Mouse (Mus musculus) heart, postnatal 4 days (tissue): Measurements from ENCODE around the gene Scml2. TPM values are rescaled to one million over a fixed set of nuclear protein-coding genes. Genes with fewer than 3 reads are reported as not detected.
"Not testable (repeated sequence)": the region's sequence is repeated elsewhere in the genome, so short reads cannot be mapped to it uniquely, and the experiment has no call there.

Experiments used
- DNase-seq: peaks from one replicate; pipeline ENCODE4 v3.0.0; 2021
- total RNA-seq, 2 experiments: library from RNA; stranded (reverse); gene quantifications; 2 replicates each; pipeline ENCODE4 v1.2.3; 2021

Scml2 gene
- 1 to 10 TPM; 5.0 to 6.6 TPM for total RNA-seq

DNA sequence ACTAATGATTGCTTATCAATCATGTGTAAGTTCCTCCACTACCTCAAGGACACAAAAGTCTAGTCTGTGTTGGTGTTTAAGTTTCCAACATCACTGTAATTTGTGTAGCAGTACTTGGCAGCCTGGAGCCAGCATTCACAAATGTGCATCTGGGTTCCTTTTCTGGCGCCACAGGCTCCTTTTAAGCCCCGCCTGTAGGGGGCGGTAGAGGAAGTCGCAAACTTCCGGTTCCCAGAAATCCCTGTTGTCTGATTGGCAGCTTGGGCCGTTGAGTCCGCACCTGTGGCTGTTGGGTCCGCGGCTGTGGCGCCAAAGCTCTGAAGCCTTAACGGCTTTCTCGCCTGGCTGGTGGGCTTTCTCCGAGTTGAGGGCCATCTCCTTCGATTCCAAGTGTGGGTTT lies at the start of gene Scml2:
Gene Scml2 (plus strand): TSS at position 301 of the 400 bp plus-strand sequence.
- DNase-seq = not testable (repeated sequence)

DNA sequence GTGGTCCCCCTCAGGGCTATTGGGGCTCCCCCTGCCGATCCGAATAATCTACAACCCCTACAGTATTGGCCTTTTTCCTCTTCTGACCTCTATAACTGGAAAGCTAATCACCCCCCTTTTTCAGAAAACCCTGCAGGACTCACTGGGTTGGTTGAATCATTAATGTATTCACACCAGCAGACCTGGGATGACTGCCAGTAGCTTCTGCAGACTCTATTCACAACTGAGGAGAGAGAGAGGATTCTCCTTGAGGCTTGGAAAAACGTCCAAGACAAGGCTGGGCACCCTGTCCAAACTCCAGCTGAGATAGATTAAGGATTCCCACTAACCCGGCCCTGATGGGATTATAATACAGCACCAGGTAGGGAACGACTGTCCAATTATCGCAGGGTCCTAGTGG lies 41.4 kb upstream of the Scml2 start:
- not testable (repeated sequence) for DNase-seq

DNA sequence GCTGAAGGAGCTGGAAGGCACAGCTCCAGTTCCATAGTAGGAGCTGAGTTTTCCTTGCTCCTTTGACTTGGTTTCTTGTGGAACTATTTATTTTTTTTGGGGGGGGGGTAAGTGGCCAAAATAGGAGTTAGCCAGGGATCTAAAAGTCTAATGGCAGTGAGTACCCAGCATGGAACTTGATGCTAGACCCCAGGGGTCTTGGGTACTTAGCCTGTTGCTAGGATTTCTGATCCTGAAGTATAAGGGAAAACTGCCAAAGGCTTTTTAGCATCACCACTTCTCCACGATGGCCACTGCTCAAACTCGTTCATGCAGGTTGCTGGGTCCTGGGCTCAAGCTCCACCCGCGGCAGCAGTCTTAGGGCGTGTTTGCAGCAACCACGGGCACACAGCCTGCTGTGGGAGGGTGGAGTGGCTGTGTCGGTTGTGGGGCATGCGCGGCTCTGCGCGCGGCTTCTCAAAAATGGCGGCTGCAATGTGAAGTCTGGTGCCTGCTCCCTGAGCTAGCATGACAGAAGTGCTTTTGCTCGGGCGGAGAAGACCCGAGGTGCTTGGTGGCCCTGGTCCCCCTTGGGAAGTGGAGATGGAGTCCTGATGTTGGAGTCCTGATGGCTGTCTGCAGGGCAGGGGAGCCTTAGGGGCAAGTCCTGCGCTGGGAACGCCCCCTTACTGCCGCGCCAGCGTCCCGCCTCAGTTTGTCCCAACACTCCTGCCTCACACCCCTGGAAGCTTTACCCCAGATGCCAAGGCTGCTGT lies 45.5 kb downstream of the Scml2 start:
- peak; percentile 58 for DNase-seq

DNA sequence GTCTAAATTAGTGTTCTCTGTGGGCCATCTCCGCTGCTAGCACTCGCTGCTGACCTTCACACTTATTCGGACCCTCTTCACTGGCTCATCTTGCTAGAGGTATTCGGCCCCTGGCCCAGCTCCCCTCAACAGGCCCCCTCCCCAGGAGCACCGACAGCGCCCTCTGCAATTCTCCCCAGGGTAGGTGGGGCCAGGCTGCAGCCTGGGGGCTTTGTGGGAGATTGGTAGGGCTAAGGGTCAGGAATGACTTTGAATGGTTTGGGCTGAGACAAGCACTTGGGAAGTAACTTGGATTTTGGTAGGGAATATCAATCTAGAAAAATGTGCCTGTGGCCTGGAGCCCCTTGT lies 46.0 kb downstream of the Scml2 start:
- DNase-seq = no peak

DNA sequence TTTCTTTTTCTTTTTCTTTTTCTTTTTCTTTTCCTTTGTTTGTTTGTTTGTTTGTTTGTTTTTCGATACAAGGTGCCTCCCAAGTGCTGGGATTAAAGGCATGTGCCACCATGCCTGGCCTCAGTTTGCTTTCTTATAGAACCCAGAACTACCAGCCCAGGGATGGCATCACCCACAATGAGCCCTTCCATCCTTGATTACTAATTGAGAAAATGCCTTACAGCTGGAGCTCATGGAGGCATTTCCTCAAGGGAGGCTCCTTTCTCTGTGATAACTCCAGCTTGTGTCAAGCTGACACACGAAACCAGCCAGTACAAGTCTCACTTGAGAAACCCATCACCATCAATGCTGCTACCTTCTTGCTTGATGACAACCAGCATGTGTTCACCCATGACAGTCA lies 170.2 kb downstream of the Scml2 start, which contains the start of gene Gm15262:
Gene Gm15262 (plus strand): TSS at position 301 of the 400 bp plus-strand sequence.
- not testable (repeated sequence) for DNase-seq

Other genes starting within 250 kb of the Scml2 start
- under 1 TPM in 1 of 2 experiments, not detected in 1; 0.26 TPM for gene Gja6, start 210.1 kb upstream of the Scml2 start, total RNA-seq
- 1 to 10 TPM; 8.1 to 8.5 TPM for gene Cdkl5, start 122.5 kb upstream of the Scml2 start, total RNA-seq
- gene Gm15262, start 170.3 kb downstream of the Scml2 start, total RNA-seq = not detected